Mouse (Mus musculus) stomach, postnatal 0 days (tissue): Measurements from ENCODE around the gene Xxylt1.

ENCODE experiments used
- CTCF ChIP-seq: IDR thresholded peaks from 2 replicates; pipeline ENCODE4 v1.5.1; 2016; ENCODE audit warnings: antibody characterized with exemption, low read depth, mild to moderate bottlenecking, moderate library complexity
- EP300 ChIP-seq: optimal IDR thresholded peaks from 2 replicates; pipeline ENCODE3; 2016; ENCODE audit warnings: antibody characterized with exemption

DNA sequence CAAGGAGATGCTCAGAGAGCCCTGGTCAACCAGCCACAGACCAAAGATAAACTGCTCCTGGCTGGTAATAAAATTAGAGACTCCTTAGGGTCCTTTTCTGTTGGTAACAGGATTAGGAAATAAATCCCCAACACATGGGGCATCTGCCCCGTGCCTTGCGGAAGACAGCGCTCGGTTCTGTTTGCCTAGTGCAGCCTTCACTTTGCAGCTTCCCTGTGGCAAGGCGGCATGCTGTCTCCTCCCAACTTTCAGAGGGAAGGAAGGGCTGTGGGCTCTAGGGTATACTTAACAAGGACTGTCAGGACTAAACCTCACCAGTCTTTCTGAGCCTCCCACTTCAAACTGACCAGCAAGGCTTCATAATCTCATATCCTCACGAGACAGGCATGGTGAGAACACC lies 103.5 kb downstream of the Xxylt1 start:
- no peak for TF ChIP-seq CTCF
- no peak for TF ChIP-seq EP300
